Mouse (Mus musculus) heart, adult 2 months (tissue): ENCODE measurements around the gene Kcnn3.

Experiments used
- CTCF ChIP-seq: fragments of 200-600 bp; IDR thresholded peaks from 2 replicates; pipeline ENCODE4 v1.8.1; 2022; ENCODE audit warnings: antibody characterized with exemption, mild to moderate bottlenecking, moderate library complexity
- EP300 ChIP-seq: fragments of 200-500 bp; IDR thresholded peaks from 2 replicates; pipeline ENCODE4 v1.6.1; 2011; ENCODE audit warnings: low read depth, low read length, control low read depth; ENCODE audit not compliant: insufficient read depth
- POLR2A ChIP-seq: fragments of 200-500 bp; IDR thresholded peaks from 2 replicates; pipeline ENCODE4 v1.6.1; 2011; ENCODE audit warnings: mild to moderate bottlenecking, low read depth, low read length, control low read depth; ENCODE audit not compliant: insufficient read depth

GRCm38 (mm10) chr3:89511400-89511799 lies 8.6 kb upstream of the Kcnn3 start:
- TF ChIP-seq EP300 (no peak), POLR2A (no peak), CTCF (no peak)
